Mouse (Mus musculus): ENCODE results near the gene Cebpe.

Gene Cebpe

GRCm38 (mm10) chr14:54712074-54712473 lies at the start of gene Cebpe:
Cebpe (minus strand) TSS chr14:54712174.
- no peak for DNase-seq (ENCODE audit: low spot score in 2 of 2)

DNA sequence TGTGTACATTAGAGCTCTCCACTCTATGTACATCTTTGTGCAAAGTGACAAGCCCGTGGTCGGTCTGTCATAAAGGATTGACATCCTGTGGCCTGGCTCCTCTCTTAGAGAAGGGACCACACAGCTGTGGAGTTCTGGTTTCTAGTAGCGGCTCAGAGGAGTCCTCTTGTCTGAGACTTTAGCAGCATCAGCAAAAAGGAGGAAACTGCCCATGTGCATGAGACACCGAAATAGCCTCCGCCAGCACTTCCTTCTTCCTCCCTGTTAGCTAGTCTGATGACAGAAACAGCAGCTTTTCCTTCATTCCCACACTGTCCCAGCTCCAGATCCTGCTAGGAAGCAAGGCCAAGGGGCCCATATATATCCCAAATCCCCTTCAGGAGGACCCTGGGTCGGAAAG lies 44.4 kb upstream of the Cebpe start:
- DNase-seq (ENCODE audit: low spot score in 2 of 2): no peak

- no peak for DNase-seq (ENCODE audit: low spot score in 2 of 2)
Measured at GRCm38 (mm10) chr14:54754602-54755018, 42.6 kb upstream of the Cebpe start.

- DNase-seq (ENCODE audit: low spot score in 2 of 2): no peak
Measured at GRCm38 (mm10) chr14:54753986-54754601, 42.1 kb upstream of the Cebpe start.

- DNase-seq (ENCODE audit: low spot score in 2 of 2): no peak
Measured at GRCm38 (mm10) chr14:54752938-54753337, 41.0 kb upstream of the Cebpe start.

- no peak for DNase-seq (ENCODE audit: low spot score in 2 of 2)
Measured at GRCm38 (mm10) chr14:54751768-54752167, 39.8 kb upstream of the Cebpe start.

GRCm38 (mm10) chr14:54749238-54749637 lies 37.3 kb upstream of the Cebpe start:
- no peak for DNase-seq (ENCODE audit: low spot score in 2 of 2)

DNA sequence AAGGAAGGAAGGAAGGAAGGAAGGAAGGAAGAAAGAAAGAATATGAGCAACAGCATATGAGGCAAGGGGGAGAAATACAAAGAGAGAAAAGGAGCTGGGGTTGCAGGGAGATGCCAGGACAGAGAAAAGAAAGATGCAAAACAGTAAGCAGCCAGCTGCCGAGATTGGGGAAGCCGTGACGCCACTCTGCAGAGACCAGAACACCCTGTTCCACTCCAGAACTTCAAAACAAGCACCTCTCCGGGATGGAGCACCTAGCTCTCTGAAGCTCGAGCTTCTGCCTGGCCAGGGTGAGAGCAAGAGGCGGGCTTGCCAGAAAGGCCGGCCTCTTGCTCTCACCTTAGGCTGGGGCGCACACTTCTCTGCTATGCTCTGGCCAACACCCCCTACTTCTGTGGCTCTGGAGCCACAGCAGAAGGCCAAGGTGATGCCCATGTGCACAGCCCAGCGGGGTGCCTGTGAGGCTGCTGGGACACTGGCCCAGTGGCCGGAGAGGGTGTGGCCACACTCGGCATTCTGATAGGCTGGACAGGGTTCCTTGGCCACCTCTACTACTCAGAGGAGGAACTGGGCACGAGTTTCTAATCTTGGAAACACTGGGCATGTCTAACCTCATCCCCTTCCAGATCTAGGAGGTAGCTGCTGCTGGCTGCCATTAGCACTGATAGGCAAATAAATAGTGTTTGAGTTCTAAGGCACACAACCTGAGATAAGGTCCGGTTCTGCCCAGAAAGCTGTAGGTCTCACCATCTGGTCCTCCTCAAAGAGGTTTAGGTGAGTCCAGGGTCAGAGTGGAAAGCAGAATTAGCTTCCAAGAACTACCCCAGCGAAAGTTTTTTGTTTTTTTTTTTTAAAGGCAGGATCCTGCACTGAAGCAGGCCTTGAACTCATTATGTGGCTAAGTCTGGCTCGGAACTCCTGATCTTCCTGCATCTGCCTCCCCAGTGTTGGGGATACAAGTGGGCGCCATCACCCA lies 36.3 kb upstream of the Cebpe start:
- DNase-seq (ENCODE audit: low spot score in 2 of 2): no peak

DNA sequence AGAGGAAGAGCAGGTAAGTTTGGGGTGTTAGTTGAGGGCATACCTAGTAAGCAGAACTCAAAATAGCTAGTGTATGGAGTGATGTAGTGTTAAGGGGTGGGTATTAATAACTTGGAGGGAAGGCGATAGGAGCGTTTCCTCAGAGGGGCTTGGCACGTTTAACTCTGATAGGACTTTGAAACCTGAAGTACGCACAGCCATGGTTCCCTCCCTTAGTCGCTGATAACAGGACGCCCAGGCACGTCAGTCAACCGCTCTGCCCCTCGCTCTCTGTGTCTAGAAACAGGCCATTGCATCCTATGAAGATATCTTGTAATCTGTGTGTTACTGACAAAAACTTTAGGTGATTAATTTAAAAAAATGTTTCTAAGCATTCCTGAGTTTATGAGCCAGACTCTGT lies 34.1 kb upstream of the Cebpe start:
- DNase-seq (ENCODE audit: low spot score in 2 of 2): no peak

GRCm38 (mm10) chr14:54744473-54744872 lies 32.5 kb upstream of the Cebpe start:
- DNase-seq (ENCODE audit: low spot score in 2 of 2): no peak

DNA sequence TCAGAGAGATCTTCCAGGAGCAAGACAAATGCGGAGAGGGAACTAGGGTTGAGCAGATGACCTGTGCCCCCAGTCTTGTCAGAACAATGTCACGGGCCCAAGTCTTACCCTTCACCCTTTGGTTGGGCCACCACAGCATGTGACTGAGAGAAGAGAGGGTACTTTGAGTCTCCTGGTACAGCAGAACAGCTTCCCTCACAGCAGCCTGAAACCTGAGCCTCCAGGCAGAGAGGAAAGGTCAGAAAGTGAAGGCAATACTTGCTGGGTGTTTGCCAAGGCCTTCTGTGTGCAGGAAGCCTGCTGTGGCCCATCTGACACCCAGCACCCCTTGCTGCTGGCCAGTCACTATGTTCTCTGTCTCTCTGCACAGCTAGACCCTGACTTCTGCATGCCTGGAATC lies 30.4 kb upstream of the Cebpe start:
- no peak for DNase-seq (ENCODE audit: low spot score in 2 of 2)

- no peak for DNase-seq (ENCODE audit: low spot score in 2 of 2)
Measured at GRCm38 (mm10) chr14:54741721-54742120, 29.7 kb upstream of the Cebpe start.

DNA sequence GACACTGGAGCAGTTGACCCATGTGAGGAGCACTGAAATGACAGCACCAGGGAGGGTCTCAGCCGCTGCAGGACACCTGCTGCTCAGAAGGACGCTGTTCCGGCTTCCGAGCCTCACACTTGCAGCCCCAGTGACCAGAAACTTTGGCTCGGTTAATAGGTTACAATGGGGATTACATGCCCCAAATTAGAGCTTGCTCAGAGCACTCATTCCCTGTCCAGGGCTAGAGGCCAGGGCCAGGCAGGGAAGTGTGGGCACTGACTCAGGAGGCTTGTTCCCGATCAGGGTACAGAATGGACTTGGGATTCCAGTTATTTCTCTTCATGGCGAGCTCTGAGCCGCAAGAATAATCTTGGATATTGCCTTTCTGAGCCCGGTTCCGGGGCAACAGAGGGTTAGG lies 25.7 kb upstream of the Cebpe start:
- DNase-seq (ENCODE audit: low spot score in 2 of 2): no peak

- DNase-seq (ENCODE audit: low spot score in 2 of 2): peak in 1 of 2 experiments; percentile 68
Measured at GRCm38 (mm10) chr14:54736555-54737552, 24.9 kb upstream of the Cebpe start.

DNA sequence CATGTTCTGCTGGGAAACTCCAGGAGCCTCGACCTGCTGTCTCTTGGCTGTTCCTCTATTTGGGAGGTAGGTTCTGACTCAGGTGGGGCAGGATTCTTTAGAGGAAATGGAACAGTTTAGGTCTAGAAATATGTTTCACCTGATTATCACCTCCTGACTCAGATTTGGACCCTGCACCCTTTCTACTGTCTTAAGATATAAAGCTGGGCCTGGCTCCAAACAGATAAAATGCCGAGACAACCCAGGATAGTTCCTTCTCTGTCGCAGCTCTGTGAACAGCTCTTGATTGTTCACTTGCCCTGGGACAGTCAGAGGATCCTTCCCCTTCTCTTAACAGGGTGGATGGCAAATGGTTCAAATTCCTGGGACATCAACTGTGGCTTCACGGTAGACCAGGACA lies 23.2 kb upstream of the Cebpe start:
- no peak for DNase-seq (ENCODE audit: low spot score in 2 of 2)

DNA sequence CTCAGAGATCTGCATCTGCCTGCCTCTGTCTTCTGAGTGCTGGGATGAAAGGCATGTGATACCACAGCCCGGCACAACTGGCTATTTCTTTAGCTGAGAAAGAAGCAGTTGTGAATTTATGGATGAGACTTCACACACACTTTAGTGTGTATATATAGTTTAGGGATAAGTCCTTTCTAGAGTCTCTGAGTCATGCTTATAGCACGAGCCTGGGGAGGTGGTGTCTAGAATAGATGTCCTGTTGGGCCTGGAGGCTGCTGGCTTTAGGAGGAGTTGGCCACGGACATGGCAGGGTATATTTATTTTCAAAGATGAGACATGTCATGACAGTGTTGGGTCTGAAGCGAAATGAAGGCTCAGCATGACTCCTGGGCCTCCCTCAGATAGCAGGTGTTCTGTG lies 22.0 kb upstream of the Cebpe start:
- peak in 1 of 2 experiments; percentile 47 for DNase-seq (ENCODE audit: low spot score in 2 of 2)

DNA sequence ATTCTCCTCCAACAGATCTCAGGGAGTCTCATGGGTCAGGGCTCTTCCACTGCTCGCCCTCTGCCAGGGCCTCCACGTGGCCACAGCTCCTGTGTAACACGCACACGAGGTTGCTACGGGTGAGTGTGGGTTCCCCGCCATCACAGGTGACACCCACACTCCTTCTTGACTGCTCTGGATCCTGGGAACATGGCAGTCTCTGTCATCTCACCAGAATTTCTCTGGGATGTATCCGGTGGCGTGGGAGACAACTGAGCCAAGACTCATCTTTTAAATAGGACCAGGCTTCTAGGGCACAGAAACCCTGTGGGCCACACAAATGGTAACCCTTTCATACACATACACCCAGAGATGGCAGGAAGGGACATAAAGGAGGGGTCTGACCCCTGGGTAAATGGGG lies 20.2 kb upstream of the Cebpe start:
- no peak for DNase-seq (ENCODE audit: low spot score in 2 of 2)

- peak in 1 of 2 experiments; percentile 54 for DNase-seq (ENCODE audit: low spot score in 2 of 2)
Measured at GRCm38 (mm10) chr14:54730305-54730704, 18.3 kb upstream of the Cebpe start.

- peak in 1 of 2 experiments; percentile 43 for DNase-seq (ENCODE audit: low spot score in 2 of 2)
Measured at GRCm38 (mm10) chr14:54728823-54729653, 17.1 kb upstream of the Cebpe start.

GRCm38 (mm10) chr14:54727565-54727964 lies 15.6 kb upstream of the Cebpe start:
- no peak for DNase-seq (ENCODE audit: low spot score in 2 of 2)

DNA sequence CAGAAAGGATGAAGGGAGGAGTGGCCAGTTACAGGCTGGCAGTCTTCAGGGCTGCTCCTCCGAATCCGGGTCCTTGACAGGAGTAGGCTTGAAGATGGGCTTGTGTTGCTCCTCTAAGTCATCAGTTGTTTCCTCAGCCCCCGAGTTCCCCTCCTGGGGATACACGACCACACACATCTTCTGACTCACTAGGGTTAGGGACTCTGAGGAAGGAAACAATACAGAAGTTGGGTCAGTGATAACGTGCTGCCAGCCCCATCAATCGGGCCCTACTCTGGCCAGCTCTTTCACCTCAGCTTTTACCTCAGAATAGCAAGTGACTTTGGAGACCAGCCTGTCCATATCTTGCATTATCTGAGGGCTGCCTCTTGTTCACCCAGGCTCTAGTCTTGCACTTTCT lies 12.1 kb upstream of the Cebpe start:
- DNase-seq (ENCODE audit: low spot score in 2 of 2): no peak

Measured in frontal cortex, postnatal 36 days (tissue).